Mouse (Mus musculus): Measurements from ENCODE around the gene Ptpa. TPM values are rescaled to one million over a fixed set of nuclear protein-coding genes. Genes with fewer than 3 reads are reported as not detected.

Ptpa gene
- polyA plus RNA-seq, 2 experiments: 74.5 to 142 TPM

- no peak for TF ChIP-seq POLR2A (IDR thresholded peaks at IDR 0.05; ENCODE audit: borderline replicate concordance, extremely low read depth, insufficient read depth, insufficient read length)
- Histone ChIP-seq H3K27me3 (ENCODE audit: control insufficient read depth, insufficient read depth, low read length) (no peaks in the 10 kb centered on the region), H3K4me3 (replicated peaks; ENCODE audit: low read length) (no peak overlapping the region), H3K36me3 (ENCODE audit: control insufficient read depth, insufficient read depth, low read length) (peaks cover 86% of the 10 kb centered on the region), H3K4me1 (ENCODE audit: control insufficient read depth, insufficient read depth, low read length) (no peaks in the 10 kb centered on the region), H3K9me3 (ENCODE audit: control insufficient read depth, low read length) (no peaks in the 10 kb centered on the region), H3K27ac (replicated peaks; ENCODE audit: low read depth, low read length) (no peak overlapping the region), H3K4me2 (replicated peaks; ENCODE audit: low read depth, low read length, severe bottlenecking) (no peak overlapping the region), H3K9ac (ENCODE audit: low read depth, low read length, severe bottlenecking) (no peak overlapping the region)
- no peak for ATAC-seq (ENCODE audit: low FRiP score, low read depth)
- 74% methylated on average over 5 of the region's 5 CpGs for WGBS
- DNase-seq (ENCODE audit: low spot score): no peak
Observed at GRCm38 (mm10) chr2:30377721-30378120, 38.1 kb upstream of the Ptpa start.

- Histone ChIP-seq H3K4me3 (replicated peaks; ENCODE audit: low read length) (no peak overlapping the region), H3K27me3 (ENCODE audit: control insufficient read depth, insufficient read depth, low read length) (no peaks in the 10 kb centered on the region), H3K27ac (replicated peaks; ENCODE audit: low read depth, low read length) (no peak overlapping the region), H3K4me1 (ENCODE audit: control insufficient read depth, insufficient read depth, low read length) (no peaks in the 10 kb centered on the region), H3K4me2 (replicated peaks; ENCODE audit: low read depth, low read length, severe bottlenecking) (no peak overlapping the region), H3K9ac (ENCODE audit: low read depth, low read length, severe bottlenecking) (no peak overlapping the region), H3K36me3 (ENCODE audit: control insufficient read depth, insufficient read depth, low read length) (peaks cover 86% of the 10 kb centered on the region), H3K9me3 (ENCODE audit: control insufficient read depth, low read length) (no peaks in the 10 kb centered on the region)
- no peak for TF ChIP-seq POLR2A (IDR thresholded peaks at IDR 0.05; ENCODE audit: borderline replicate concordance, extremely low read depth, insufficient read depth, insufficient read length)
- DNase-seq (ENCODE audit: low spot score): no peak
- ATAC-seq (ENCODE audit: low FRiP score, low read depth): no peak
- 90% methylated on average over 7 of the region's 7 CpGs for WGBS
Observed at GRCm38 (mm10) chr2:30379307-30379706, 36.5 kb upstream of the Ptpa start.

GRCm38 (mm10) chr2:30380564-30381376 lies 35.1 kb upstream of the Ptpa start:
- H3K36me3 ChIP-seq (ENCODE audit: control insufficient read depth, insufficient read depth, low read length): peaks cover 78% of the 10 kb centered on the region
- DNase-seq (ENCODE audit: low spot score) (no peak), ATAC-seq (ENCODE audit: low FRiP score, low read depth) (no peak)
- H3K27ac ChIP-seq (replicated peaks; ENCODE audit: low read depth, low read length): no peak overlapping the region
- no peaks in the 10 kb centered on the region for H3K9me3 ChIP-seq (ENCODE audit: control insufficient read depth, low read length)
- no peaks in the 10 kb centered on the region for H3K27me3 ChIP-seq (ENCODE audit: control insufficient read depth, insufficient read depth, low read length)
- no peak for TF ChIP-seq POLR2A (IDR thresholded peaks at IDR 0.05; ENCODE audit: borderline replicate concordance, extremely low read depth, insufficient read depth, insufficient read length)
- H3K4me3 ChIP-seq (replicated peaks; ENCODE audit: low read length): no peak overlapping the region
- 90% methylated on average over 10 of the region's 10 CpGs for WGBS
- H3K4me2 ChIP-seq (replicated peaks; ENCODE audit: low read depth, low read length, severe bottlenecking): no peak overlapping the region
- no peaks in the 10 kb centered on the region for H3K4me1 ChIP-seq (ENCODE audit: control insufficient read depth, insufficient read depth, low read length)
- H3K9ac ChIP-seq (ENCODE audit: low read depth, low read length, severe bottlenecking): no peak overlapping the region

GRCm38 (mm10) chr2:30381377-30381725 lies 34.5 kb upstream of the Ptpa start:
- H3K36me3 ChIP-seq (ENCODE audit: control insufficient read depth, insufficient read depth, low read length): peaks cover 73% of the 10 kb centered on the region
- WGBS: 94% methylated on average over 4 of the region's 4 CpGs

GRCm38 (mm10) chr2:30384814-30385213 lies 31.0 kb upstream of the Ptpa start:
- TF ChIP-seq POLR2A (IDR thresholded peaks at IDR 0.05; ENCODE audit: borderline replicate concordance, extremely low read depth, insufficient read depth, insufficient read length): no peak
- no peaks in the 10 kb centered on the region for H3K9me3 ChIP-seq (ENCODE audit: control insufficient read depth, low read length)
- H3K4me3 ChIP-seq (replicated peaks; ENCODE audit: low read length): no peak overlapping the region
- H3K4me1 ChIP-seq (ENCODE audit: control insufficient read depth, insufficient read depth, low read length): no peaks in the 10 kb centered on the region
- H3K9ac ChIP-seq (ENCODE audit: low read depth, low read length, severe bottlenecking): no peak overlapping the region
- peaks cover 41% of the 10 kb centered on the region for H3K36me3 ChIP-seq (ENCODE audit: control insufficient read depth, insufficient read depth, low read length)
- no peak overlapping the region for H3K4me2 ChIP-seq (replicated peaks; ENCODE audit: low read depth, low read length, severe bottlenecking)
- no peak overlapping the region for H3K27ac ChIP-seq (replicated peaks; ENCODE audit: low read depth, low read length)
- WGBS: 82% methylated on average over 5 of the region's 5 CpGs
- no peaks in the 10 kb centered on the region for H3K27me3 ChIP-seq (ENCODE audit: control insufficient read depth, insufficient read depth, low read length)
- DNase-seq (ENCODE audit: low spot score) (no peak), ATAC-seq (ENCODE audit: low FRiP score, low read depth) (no peak)

More at GRCm38 (mm10) chr2:30381377-30381725, 34.5 kb upstream of the Ptpa start:
- H3K4me1 ChIP-seq (ENCODE audit: control insufficient read depth, insufficient read depth, low read length): no peaks in the 10 kb centered on the region
- H3K27ac ChIP-seq (replicated peaks; ENCODE audit: low read depth, low read length): no peak overlapping the region
- no peaks in the 10 kb centered on the region for H3K9me3 ChIP-seq (ENCODE audit: control insufficient read depth, low read length)
- no peak for DNase-seq (ENCODE audit: low spot score)
- no peak for TF ChIP-seq POLR2A (IDR thresholded peaks at IDR 0.05; ENCODE audit: borderline replicate concordance, extremely low read depth, insufficient read depth, insufficient read length)
- H3K4me2 ChIP-seq (replicated peaks; ENCODE audit: low read depth, low read length, severe bottlenecking): no peak overlapping the region
- no peaks in the 10 kb centered on the region for H3K27me3 ChIP-seq (ENCODE audit: control insufficient read depth, insufficient read depth, low read length)
- ATAC-seq (ENCODE audit: low FRiP score, low read depth): no peak
- no peak overlapping the region for H3K9ac ChIP-seq (ENCODE audit: low read depth, low read length, severe bottlenecking)
- no peak overlapping the region for H3K4me3 ChIP-seq (replicated peaks; ENCODE audit: low read length)

Data from limb, embryonic 14.5 days (tissue).